16 mouse cellular contexts compared by ENCODE assay signal in the genomic region with DNA sequence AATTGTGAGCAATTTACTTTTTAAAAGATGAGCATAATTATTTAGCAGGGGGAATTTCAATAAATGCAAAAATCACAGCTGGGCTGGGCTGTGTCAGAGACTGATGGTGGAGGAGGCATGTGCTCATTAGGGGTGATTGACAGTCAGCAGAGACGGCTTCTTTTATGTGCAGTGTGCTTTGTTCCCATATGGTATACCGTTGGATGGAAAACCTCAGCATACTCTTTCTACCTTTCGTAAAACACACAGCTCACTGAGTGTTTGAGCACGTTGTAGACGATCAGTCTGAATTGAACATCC.
DNase-seq lines count a peak whose midpoint lies in the region; ATAC-seq and TF ChIP-seq lines count a peak whose summit lies in the region.
"Had no signal": no experiment of that assay in that cellular context is flagged by ENCODE, and none has a peak within 500 bp of the region (broad histone marks: within the 10 kb centered on the region; RNA-seq: fewer than 3 reads in every experiment).

No protein-coding gene starts in this region.

- ATAC-seq in forebrain, embryonic 13.5 days: peak; percentile 97
- no peak for ATAC-seq in midbrain, postnatal 0 days (ENCODE audit: low FRiP score)
- ATAC-seq in intestine, embryonic 16.5 days: no peak
- ATAC-seq: activated CD4-positive, CD25-positive, alpha-beta regulatory T cell, adult 4 months had no signal

- no peak overlapping the region for H3K9ac ChIP-seq in forebrain, embryonic 13.5 days
- H3K9ac ChIP-seq in midbrain, postnatal 0 days (replicated peaks; ENCODE audit: low read length, poor library complexity, severe bottlenecking): no peak overlapping the region
- H3K9ac ChIP-seq in intestine, embryonic 16.5 days (ENCODE audit: low read depth, low read length): no peak overlapping the region
- H3K9ac ChIP-seq: limb, embryonic 13.5 days had no signal

- no peak overlapping the region for H3K4me3 ChIP-seq in forebrain, embryonic 13.5 days
- no peak overlapping the region; the same call in 1 of the 2 replicates for H3K4me3 ChIP-seq in layer of hippocampus, adult 2 months
- no peak overlapping the region for H3K4me3 ChIP-seq in midbrain, postnatal 0 days (ENCODE audit: low read depth, low read length)
- no peak overlapping the region for H3K4me3 ChIP-seq in intestine, embryonic 16.5 days (ENCODE audit: low read length)
- H3K4me3 ChIP-seq: limb, embryonic 13.5 days had no signal

- peak; percentile 11 for DNase-seq in heart, adult 11 months
- no peak for DNase-seq in heart, postnatal 25 days (ENCODE audit: low spot score)
- DNase-seq in layer of hippocampus, adult 2 months (ENCODE audit: low spot score in 2 of 2): peak; percentile 26 to 69
- DNase-seq in midbrain, postnatal 0 days (ENCODE audit: low spot score): no peak
- no peak for DNase-seq in kidney, adult 11 months
- DNase-seq in lung, postnatal 10 days: no peak
- DNase-seq: cerebellum, adult 9-10 months; gastrocnemius, postnatal 25 days; kidney, adult 2 months; lung, adult 2 months; thymus, adult 18-20 months had no signal

- H3K27me3 ChIP-seq in forebrain, embryonic 13.5 days: no peaks in the 10 kb centered on the region
- H3K27me3 ChIP-seq in midbrain, postnatal 0 days (ENCODE audit: insufficient read depth, low read length): no peaks in the 10 kb centered on the region
- H3K27me3 ChIP-seq in intestine, embryonic 16.5 days (replicated peaks; ENCODE audit: control insufficient read depth, insufficient read depth, low read length): no peaks in the 10 kb centered on the region
- H3K27me3 ChIP-seq: limb, embryonic 13.5 days had no signal

- no peak for TF ChIP-seq CTCF in layer of hippocampus, adult 2 months (conservative IDR thresholded peaks at IDR 0.05)
- TF ChIP-seq CTCF in midbrain, postnatal 0 days (IDR thresholded peaks at IDR 0.05): no peak

- H3K36me3 ChIP-seq in forebrain, embryonic 13.5 days (ENCODE audit: poor library complexity, severe bottlenecking): no peaks in the 10 kb centered on the region
- H3K36me3 ChIP-seq in midbrain, postnatal 0 days (ENCODE audit: insufficient read depth, low read length): no peaks in the 10 kb centered on the region
- no peaks in the 10 kb centered on the region for H3K36me3 ChIP-seq in intestine, embryonic 16.5 days (ENCODE audit: control insufficient read depth, insufficient read depth, low read length)
- H3K36me3 ChIP-seq: limb, embryonic 13.5 days had no signal

- peak overlapping the region; percentile 52 for H3K27ac ChIP-seq in forebrain, embryonic 13.5 days
- peak overlapping the region; percentile 89 for H3K27ac ChIP-seq in layer of hippocampus, adult 2 months
- H3K27ac ChIP-seq in midbrain, postnatal 0 days (ENCODE audit: low read depth, low read length): no peak overlapping the region
- no peak overlapping the region for H3K27ac ChIP-seq in intestine, embryonic 16.5 days (ENCODE audit: low read length)
- H3K27ac ChIP-seq: limb, embryonic 13.5 days had no signal

- H3K4me1 ChIP-seq in forebrain, embryonic 13.5 days: peaks cover 12% of the 10 kb centered on the region
- no peaks in the 10 kb centered on the region for H3K4me1 ChIP-seq in midbrain, postnatal 0 days (ENCODE audit: insufficient read depth, low read length)
- H3K4me1 ChIP-seq in intestine, embryonic 16.5 days (ENCODE audit: control insufficient read depth, insufficient read depth, low read length): no peaks in the 10 kb centered on the region
- H3K4me1 ChIP-seq: limb, embryonic 13.5 days had no signal

- no peaks in the 10 kb centered on the region for H3K9me3 ChIP-seq in forebrain, embryonic 13.5 days (replicated peaks)
- H3K9me3 ChIP-seq in midbrain, postnatal 0 days (ENCODE audit: low read length): no peaks in the 10 kb centered on the region
- H3K9me3 ChIP-seq in intestine, embryonic 16.5 days (ENCODE audit: control insufficient read depth, low read length): no peaks in the 10 kb centered on the region
- H3K9me3 ChIP-seq: G1E; limb, embryonic 13.5 days had no signal

- intact Hi-C loops in heart, postnatal 25 days (cut with DNase I): loop anchor here (2.0 to 10.0 kb wide), 4 partner anchors 779 to 1529 kb away; no protein-coding TSS in a partner anchor

- 13% methylated on average over 5 of the region's 5 CpGs for WGBS in forebrain, embryonic 13.5 days
- WGBS in midbrain, postnatal 0 days: 41% methylated on average over 5 of the region's 5 CpGs
- WGBS in intestine, embryonic 16.5 days: 75% methylated on average over 5 of the region's 5 CpGs

- peak overlapping the region; percentile 38; the same call in 1 of the 2 replicates for H3K4me2 ChIP-seq in forebrain, embryonic 13.5 days
- H3K4me2 ChIP-seq in midbrain, postnatal 0 days (ENCODE audit: low read depth, low read length, poor library complexity, severe bottlenecking): 0 out of 2 replicates have a peak overlapping the region, but pooled peaks have one; percentile 13
- H3K4me2 ChIP-seq in intestine, embryonic 16.5 days (ENCODE audit: low read depth, low read length): no peak overlapping the region
- H3K4me2 ChIP-seq: limb, embryonic 13.5 days had no signal

Comparison
In these comparisons a context has a peak if more than half of its experiments do, and no peak if none do; other contexts are left out.
1. DNase-seq: peak in heart, adult 11 months (single experiment) and layer of hippocampus, adult 2 months (2 of 2); none in heart, postnatal 25 days (single experiment), midbrain, postnatal 0 days (single experiment), kidney, adult 11 months (single experiment) and lung, postnatal 10 days (single experiment).
2. H3K27ac ChIP-seq: peak in forebrain, embryonic 13.5 days (single experiment) and layer of hippocampus, adult 2 months (single experiment); none in midbrain, postnatal 0 days (single experiment) and intestine, embryonic 16.5 days (single experiment).